In genomic region chr1:36083554-36083953, GRCm38 (mm10) we compare ENCODE assay signal across 14 mouse cellular contexts.
"Had no signal": no experiment of that assay in that cellular context is flagged by ENCODE, and none has a peak within 500 bp of the region (broad histone marks: within the 10 kb centered on the region; RNA-seq: fewer than 3 reads in every experiment).

No protein-coding gene starts in this region.

- H3K27me3 ChIP-seq: limb, embryonic 15.5 days; liver, embryonic 15.5 days; neural tube, embryonic 15.5 days had no signal

- H3K4me3 ChIP-seq: hindbrain, embryonic 10.5 days; limb, embryonic 15.5 days; liver, embryonic 15.5 days; midbrain, embryonic 10.5 days; myocyte; neural tube, embryonic 15.5 days had no signal

- H3K9ac ChIP-seq: hindbrain, embryonic 14.5 days; limb, embryonic 15.5 days; liver, embryonic 15.5 days; neural tube, embryonic 15.5 days had no signal

- ATAC-seq: intestine, embryonic 16.5 days had no signal

- H3K9me3 ChIP-seq: hindbrain, embryonic 10.5 days; limb, embryonic 15.5 days; liver, embryonic 15.5 days; neural tube, embryonic 15.5 days had no signal

- H3K4me2 ChIP-seq: hindbrain, embryonic 14.5 days; limb, embryonic 15.5 days; liver, embryonic 15.5 days; neural tube, embryonic 15.5 days had no signal

- DNase-seq: kidney, adult 9 months; midbrain, embryonic 14.5 days; right cerebral cortex, adult 18-20 months; right cerebral cortex, postnatal 25 days; thymus, adult 18-20 months; thymus, postnatal 14 days had no signal

- H3K27ac ChIP-seq: hindbrain, embryonic 10.5 days; hindbrain, embryonic 14.5 days; limb, embryonic 15.5 days; midbrain, embryonic 10.5 days; neural tube, embryonic 15.5 days had no signal
